Mouse (Mus musculus) embryo, embryonic 11.5 days (tissue): ENCODE measurements at regions not wholly inside any gene's neighbourhood (a gene's known extent, or its start where the extent isn't known, plus 50 kb on each side); places are given as distances from the start of the nearest gene placed in this dataset.

ENCODE experiments used
- DNase-seq: peaks from one replicate; pipeline ENCODE4 v3.0.0-alpha.2; 2012; ENCODE audit warnings: low read depth, low spot score

GRCm38 (mm10) chr9:50138341-50138978 is 206.3 kb downstream of the Rpl10-ps3 start:
- no peak for DNase-seq

- DNase-seq = no peak
Measured at GRCm38 (mm10) chr9:50136636-50136985, 208.2 kb downstream of the Rpl10-ps3 start.

GRCm38 (mm10) chr9:50135939-50136635 is 208.7 kb downstream of the Rpl10-ps3 start:
- no peak for DNase-seq

GRCm38 (mm10) chr9:50124241-50124640 is 220.5 kb downstream of the Rpl10-ps3 start:
- no peak for DNase-seq

GRCm38 (mm10) chr9:50120820-50121599 is 223.8 kb downstream of the Rpl10-ps3 start:
- DNase-seq = no peak

- no peak for DNase-seq
Measured at GRCm38 (mm10) chr9:50119412-50119811, 225.4 kb downstream of the Rpl10-ps3 start.

- no peak for DNase-seq
Measured at GRCm38 (mm10) chr9:50118578-50118977, 226.2 kb downstream of the Rpl10-ps3 start.

- DNase-seq = no peak
Measured at GRCm38 (mm10) chr9:50106551-50106950, 238.2 kb downstream of the Rpl10-ps3 start.

- DNase-seq = no peak
Measured at GRCm38 (mm10) chr9:50102766-50103165, 242.0 kb downstream of the Rpl10-ps3 start.

GRCm38 (mm10) chr9:50101061-50101460 is 243.7 kb downstream of the Rpl10-ps3 start:
- DNase-seq = no peak

- DNase-seq = no peak
Measured at GRCm38 (mm10) chr9:50090968-50091367, 253.8 kb downstream of the Rpl10-ps3 start.

GRCm38 (mm10) chr9:50089916-50090315 is 254.9 kb downstream of the Rpl10-ps3 start:
- DNase-seq = no peak

- no peak for DNase-seq
Measured at GRCm38 (mm10) chr9:50080205-50080604, 264.6 kb downstream of the Rpl10-ps3 start.

GRCm38 (mm10) chr9:50068576-50068975 is 269.9 kb upstream of the Ncam1 start:
- DNase-seq = no peak

- no peak for DNase-seq
Measured at GRCm38 (mm10) chr9:50067729-50068225, 269.1 kb upstream of the Ncam1 start.

GRCm38 (mm10) chr9:50064505-50065229 is 265.9 kb upstream of the Ncam1 start:
- no peak for DNase-seq

GRCm38 (mm10) chr9:50038231-50038630 is 239.5 kb upstream of the Ncam1 start:
- DNase-seq = peak; percentile 7

- no peak for DNase-seq
Measured at GRCm38 (mm10) chr9:50032322-50033158, 233.8 kb upstream of the Ncam1 start.

GRCm38 (mm10) chr9:50031318-50031717 is 232.6 kb upstream of the Ncam1 start:
- no peak for DNase-seq

- DNase-seq = peak; percentile 51
Measured at GRCm38 (mm10) chr9:50029030-50029429, 230.3 kb upstream of the Ncam1 start.

- DNase-seq = no peak
Measured at GRCm38 (mm10) chr9:50028573-50028972, 229.8 kb upstream of the Ncam1 start.
